Mouse (Mus musculus) ovary, postnatal 14 days (tissue): ENCODE measurements around the gene Ccdc96.
A peak's percentile ranks its signal among the peaks of the same experiment; 100 is the strongest.

ENCODE experiments used
- DNase-seq: peaks from one replicate; pipeline ENCODE4 v3.0.0; 2022; ENCODE audit warnings: low spot score

Ccdc96 gene

GRCm38 (mm10) chr5:36525216-36525615 is 40.8 kb downstream of the Ccdc96 start:
- DNase-seq, result no peak

DNA sequence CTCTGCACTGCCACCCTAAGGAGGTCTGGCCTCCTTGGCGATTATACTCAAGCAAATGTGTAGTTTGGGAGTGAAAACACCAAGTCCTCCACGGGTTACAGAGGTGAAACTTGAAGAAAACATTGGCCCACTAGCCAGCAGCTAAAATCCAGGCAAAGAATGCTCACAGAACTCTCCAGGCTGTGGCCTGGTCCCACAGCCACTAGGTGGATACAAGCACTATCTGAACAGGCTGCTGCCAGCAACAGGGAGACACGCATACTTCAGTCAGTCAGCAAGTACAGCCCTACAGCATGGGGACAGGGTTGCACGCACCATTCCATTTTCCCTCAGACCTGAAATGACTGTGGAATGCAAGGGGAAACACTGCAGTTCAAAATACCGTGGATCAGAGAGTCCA is 41.9 kb downstream of the Ccdc96 start:
- no peak for DNase-seq

- DNase-seq, result no peak
Measured at GRCm38 (mm10) chr5:36526921-36527320, 42.5 kb downstream of the Ccdc96 start.

- DNase-seq, result no peak
Measured at GRCm38 (mm10) chr5:36529698-36530097, 45.3 kb downstream of the Ccdc96 start.

DNA sequence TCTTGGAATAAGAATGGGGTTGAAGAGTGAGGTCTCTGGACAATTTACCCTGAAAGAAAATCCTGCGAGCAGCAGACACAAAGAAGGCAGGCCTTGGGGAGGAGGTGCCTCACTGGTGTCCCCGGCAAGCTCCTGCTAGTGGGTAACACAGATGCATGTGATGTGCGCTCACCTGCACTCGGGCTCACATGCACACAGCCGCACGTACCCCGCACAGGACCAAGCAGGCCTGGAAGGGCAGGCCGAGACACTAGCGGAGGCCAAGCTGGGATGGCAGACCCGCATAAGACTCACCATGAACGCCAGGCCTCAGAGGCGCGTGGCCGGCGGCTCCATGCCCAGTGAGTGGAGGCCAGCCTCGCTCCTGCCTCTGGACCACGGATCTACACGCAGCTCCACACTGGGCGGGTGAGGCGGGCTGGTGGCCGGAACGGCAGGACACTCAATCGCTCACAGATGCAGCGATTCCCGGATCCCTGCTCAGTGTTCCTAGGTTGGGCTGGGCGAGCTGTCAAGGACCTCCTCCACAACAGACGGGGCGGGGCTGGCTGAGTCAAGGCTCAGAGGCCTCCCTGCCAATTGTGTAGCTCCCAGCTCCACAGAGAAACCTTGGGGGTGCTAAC is 45.9 kb downstream of the Ccdc96 start:
- peak; percentile 85 for DNase-seq

DNA sequence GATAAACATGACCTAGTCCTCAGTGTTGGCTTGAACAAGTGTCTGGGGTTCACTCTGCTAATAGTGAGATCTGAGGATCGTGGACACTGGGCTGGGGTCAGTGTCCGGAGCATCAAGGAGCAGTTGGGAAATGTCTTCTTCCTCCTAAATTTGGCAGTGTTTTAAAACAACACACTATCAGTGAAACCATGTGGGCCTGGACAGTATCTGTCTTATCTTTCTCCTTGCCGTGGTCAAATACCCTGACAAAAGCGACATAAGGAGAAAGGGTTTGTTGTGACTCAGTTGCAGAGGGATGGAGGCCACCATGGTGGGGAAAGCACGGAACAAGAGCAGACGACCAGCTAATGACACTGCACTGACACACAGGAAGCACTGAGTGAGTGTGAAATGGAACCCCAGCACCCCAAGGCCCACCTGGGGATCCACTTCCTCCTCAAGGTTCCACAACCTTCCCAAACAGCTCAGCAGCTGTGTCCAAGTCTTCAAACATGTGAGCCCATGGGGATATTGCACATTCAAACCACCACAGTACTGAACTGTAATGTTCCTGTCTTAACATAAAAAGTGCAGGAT is 50.2 kb downstream of the Ccdc96 start:
- DNase-seq, result no peak

DNA sequence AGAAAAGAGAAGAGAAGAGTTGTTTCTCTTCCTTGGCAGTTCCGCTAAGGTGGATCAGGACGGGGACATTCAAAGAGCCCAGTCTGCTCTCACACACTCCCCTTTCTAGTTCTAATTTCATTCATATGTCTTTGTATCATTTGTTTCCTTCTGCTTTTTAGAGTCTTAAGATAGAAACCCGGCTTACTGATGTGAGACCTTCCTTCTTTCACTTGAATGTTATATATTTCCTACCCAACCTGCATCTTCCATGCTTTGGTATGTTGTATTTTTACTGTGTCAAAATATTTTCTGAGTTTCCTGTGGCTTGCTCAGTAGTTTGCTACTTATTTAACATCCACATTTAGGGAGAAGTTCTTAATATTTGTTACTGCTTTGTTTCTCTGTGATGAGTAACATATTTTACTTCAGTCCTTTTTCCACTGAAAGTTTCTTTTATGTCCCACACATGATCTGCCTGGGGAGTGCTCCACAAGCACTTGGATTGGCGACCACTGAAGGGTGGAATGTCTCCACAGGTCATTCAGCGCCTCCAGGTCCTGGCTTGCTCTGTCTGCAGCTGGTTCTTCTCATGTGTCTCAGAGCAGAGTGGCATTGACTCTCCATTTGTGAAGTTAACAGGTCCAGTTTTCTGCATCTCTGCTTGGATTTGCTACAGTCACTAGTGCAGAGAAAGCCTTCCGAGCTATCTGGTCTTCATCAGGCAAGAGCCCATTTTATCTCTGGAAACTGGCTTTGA is 51.2 kb downstream of the Ccdc96 start:
- no peak for DNase-seq

GRCm38 (mm10) chr5:36536424-36536823 is 52.0 kb downstream of the Ccdc96 start:
- DNase-seq, result no peak
